Mouse (Mus musculus) lung, postnatal 0 days (tissue): ENCODE results near the gene Deup1. TPM values are rescaled to one million over a fixed set of nuclear protein-coding genes. Genes with fewer than 3 reads are reported as not detected.
A peak's percentile ranks its signal among the peaks of the same experiment; 100 is the strongest.

Experiments
- ATAC-seq: fragments of 200-750 bp; cut with Nextera tagmentation; 2 replicates; pipeline ENCODE4 v1.8.0; 2017; ENCODE audit warnings: moderate library complexity
- DNase-seq: peaks from one replicate; pipeline ENCODE4 v3.0.0-alpha.2; 2016; ENCODE audit warnings: low spot score
- H3K27ac ChIP-seq: fragments of 300-500 bp; sonication (generic); 2 replicates; pipeline ENCODE4 v1.5.1; 2014; ENCODE audit warnings: antibody characterized with exemption, mild to moderate bottlenecking, low read length, mixed read lengths
- H3K27me3 ChIP-seq: fragments of 300-500 bp; sonication (generic); replicated peaks from 2 replicates; pipeline ENCODE4 v1.6.1; 2014; ENCODE audit warnings: low read length, mixed read lengths; ENCODE audit not compliant: insufficient read depth
- H3K36me3 ChIP-seq: fragments of 300-500 bp; sonication (generic); 2 replicates; pipeline ENCODE4 v1.6.1; 2014; ENCODE audit warnings: low read length, mixed read lengths; ENCODE audit not compliant: insufficient read depth
- H3K4me1 ChIP-seq: fragments of 300-500 bp; sonication (generic); 2 replicates; pipeline ENCODE4 v1.6.1; 2014; ENCODE audit warnings: antibody characterized with exemption, low read depth, low read length, mixed read lengths; ENCODE audit not compliant: insufficient read depth
- H3K4me2 ChIP-seq: fragments of 300-500 bp; sonication (generic); replicated peaks from 2 replicates; pipeline ENCODE4 v1.6.1; 2014; ENCODE audit warnings: low read depth, mild to moderate bottlenecking, low read length, moderate library complexity, mixed read lengths
- H3K4me3 ChIP-seq: fragments of 300-500 bp; sonication (generic); 2 replicates; pipeline ENCODE4 v1.5.1; 2014; ENCODE audit warnings: low read depth, low read length
- H3K9ac ChIP-seq: fragments of 300-500 bp; sonication (generic); replicated peaks from 2 replicates; pipeline ENCODE4 v1.6.1; 2014; ENCODE audit warnings: low read depth, mild to moderate bottlenecking
- H3K9me3 ChIP-seq: fragments of 300-500 bp; sonication (generic); 2 replicates; pipeline ENCODE4 v1.6.1; 2016; ENCODE audit warnings: low read length, mixed read lengths
- CTCF ChIP-seq: IDR thresholded peaks from 2 replicates; pipeline ENCODE4 v1.5.1; 2016; ENCODE audit warnings: antibody characterized with exemption, mild to moderate bottlenecking
- EP300 ChIP-seq: IDR thresholded peaks from 2 replicates; pipeline ENCODE4 v1.6.1; 2016; ENCODE audit warnings: antibody characterized with exemption, mild to moderate bottlenecking, control low read depth
- WGBS: fragments of 180-500 bp; shearing (Covaris S2); extraction: QIAGEN DNeasy Blood & Tissue Kit; methylation state at CpG from one replicate; pipeline ENCODE4 v1.1.7; 2014; 5-methylcytosine and 5-hydroxymethylcytosine counted together
- polyA plus RNA-seq: library from polyadenylated mRNA; unstranded; fragments of >200 nt; fragmentation: Nextera tagmentation; extraction: Ambion mirVana; gene quantifications from 2 replicates; pipeline ENCODE4 v1.2.1, GENCODE M21; 2015

Gene Deup1
- polyA plus RNA-seq, 1 experiment from 2014 or later = 4.1 TPM

- ATAC-seq = peak; percentile 56
- WGBS = 40% methylated on average over 5 of the region's 5 CpGs
- H3K27ac ChIP-seq = 0 out of 2 replicates have a peak overlapping the region, but pooled peaks have one; percentile 32
Observed at GRCm38 (mm10) chr9:15600859-15601540, 26.7 kb downstream of the Deup1 start.

GRCm38 (mm10) chr9:15600156-15600858 is 27.4 kb downstream of the Deup1 start:
- Histone ChIP-seq H3K4me2 (no peak overlapping the region), H3K9me3 (no peaks in the 10 kb centered on the region), H3K4me3 (no peak overlapping the region), H3K9ac (no peak overlapping the region), H3K4me1 (no peaks in the 10 kb centered on the region), H3K27me3 (no peaks in the 10 kb centered on the region), H3K36me3 (no peaks in the 10 kb centered on the region), H3K27ac (0 out of 2 replicates have a peak overlapping the region, but pooled peaks have one; percentile 32)
- no peak for TF ChIP-seq CTCF
- TF ChIP-seq EP300 = peak; percentile 57
- DNase-seq (peak; percentile 48), ATAC-seq (peak; percentile 75)
- WGBS = 38% methylated on average over 6 of the region's 6 CpGs

More at GRCm38 (mm10) chr9:15600859-15601540, 26.7 kb downstream of the Deup1 start:
- H3K9ac ChIP-seq = no peak overlapping the region
- no peaks in the 10 kb centered on the region for H3K4me1 ChIP-seq
- TF ChIP-seq EP300 (peak; percentile 18), CTCF (no peak)
- no peak overlapping the region for H3K4me3 ChIP-seq
- H3K27me3 ChIP-seq = no peaks in the 10 kb centered on the region
- no peaks in the 10 kb centered on the region for H3K9me3 ChIP-seq
- H3K4me2 ChIP-seq = no peak overlapping the region
- no peaks in the 10 kb centered on the region for H3K36me3 ChIP-seq
- peak; percentile 20 for DNase-seq

GRCm38 (mm10) chr9:15596598-15596997 is 31.1 kb downstream of the Deup1 start:
- Histone ChIP-seq H3K27ac (no peak overlapping the region), H3K36me3 (no peaks in the 10 kb centered on the region), H3K27me3 (no peaks in the 10 kb centered on the region), H3K4me2 (no peak overlapping the region), H3K9ac (no peak overlapping the region), H3K9me3 (no peaks in the 10 kb centered on the region), H3K4me3 (no peak overlapping the region), H3K4me1 (no peaks in the 10 kb centered on the region)
- 44% methylated on average over 4 of the region's 4 CpGs for WGBS
- DNase-seq (no peak), ATAC-seq (no peak)
- TF ChIP-seq CTCF (no peak), EP300 (no peak)

GRCm38 (mm10) chr9:15594148-15594547 is 33.6 kb downstream of the Deup1 start:
- no peak for ATAC-seq
- TF ChIP-seq CTCF = no peak
- no peak for TF ChIP-seq EP300

GRCm38 (mm10) chr9:15587157-15587854 is 40.4 kb downstream of the Deup1 start:
- TF ChIP-seq EP300 = no peak
- DNase-seq = no peak
- H3K4me3 ChIP-seq = no peak overlapping the region
- 37% methylated on average over 6 of the region's 6 CpGs for WGBS
- ATAC-seq = no peak
- no peak overlapping the region for H3K27ac ChIP-seq
- no peaks in the 10 kb centered on the region for H3K4me1 ChIP-seq
- no peaks in the 10 kb centered on the region for H3K9me3 ChIP-seq
- no peaks in the 10 kb centered on the region for H3K36me3 ChIP-seq
- H3K27me3 ChIP-seq = no peaks in the 10 kb centered on the region
- no peak overlapping the region for H3K4me2 ChIP-seq
- H3K9ac ChIP-seq = no peak overlapping the region

More at GRCm38 (mm10) chr9:15594148-15594547, 33.6 kb downstream of the Deup1 start:
- H3K9ac ChIP-seq = no peak overlapping the region
- no peak for DNase-seq
- H3K4me3 ChIP-seq = no peak overlapping the region
- H3K27ac ChIP-seq = no peak overlapping the region
- no peaks in the 10 kb centered on the region for H3K4me1 ChIP-seq
- H3K9me3 ChIP-seq = no peaks in the 10 kb centered on the region
- WGBS = 76% methylated on average over 4 of the region's 4 CpGs
- no peak overlapping the region for H3K4me2 ChIP-seq
- no peaks in the 10 kb centered on the region for H3K36me3 ChIP-seq
- no peaks in the 10 kb centered on the region for H3K27me3 ChIP-seq

GRCm38 (mm10) chr9:15585956-15586355 is 41.8 kb downstream of the Deup1 start:
- no peaks in the 10 kb centered on the region for H3K36me3 ChIP-seq
- no peak overlapping the region for H3K4me2 ChIP-seq
- WGBS = 82% methylated on average over 1 of the region's 1 CpGs
- DNase-seq (no peak), ATAC-seq (no peak)
- H3K9me3 ChIP-seq = no peaks in the 10 kb centered on the region
- no peaks in the 10 kb centered on the region for H3K27me3 ChIP-seq
- no peak overlapping the region for H3K9ac ChIP-seq
- no peaks in the 10 kb centered on the region for H3K4me1 ChIP-seq
- no peak for TF ChIP-seq EP300
- TF ChIP-seq CTCF = no peak
- H3K4me3 ChIP-seq = no peak overlapping the region
- H3K27ac ChIP-seq = no peak overlapping the region
